Mouse (Mus musculus) C2C12 (cell line): ENCODE measurements around the gene Ank3. TPM values are rescaled to one million over a fixed set of nuclear protein-coding genes. Genes with fewer than 3 reads are reported as not detected.

Experiments
- H3K27me3 ChIP-seq: one replicate; pipeline ENCODE4 v1.6.1; 2011; ENCODE audit not compliant: control insufficient read depth, insufficient read depth, insufficient read length
- H3K36me3 ChIP-seq: one replicate; pipeline ENCODE4 v1.6.1; 2011; ENCODE audit not compliant: control insufficient read depth, insufficient read depth
- H3K4me3 ChIP-seq: one replicate; pipeline ENCODE4 v1.5.1; 2011; ENCODE audit warnings: mild to moderate bottlenecking, control low read depth; ENCODE audit not compliant: poor library complexity, insufficient read depth, severe bottlenecking
- H3K79me2 ChIP-seq: one replicate; pipeline ENCODE4 v1.6.1; 2011; ENCODE audit not compliant: control insufficient read depth, insufficient read depth
- H3K79me3 ChIP-seq: one replicate; pipeline ENCODE4 v1.6.1; 2011; ENCODE audit warnings: low read depth, control low read depth
- H3ac ChIP-seq: one replicate; pipeline ENCODE3; 2011; ENCODE audit warnings: low read depth; ENCODE audit not compliant: control insufficient read depth, insufficient read length
- CEBPB ChIP-seq: IDR thresholded peaks from one replicate; pipeline ENCODE4 v1.6.1; 2011; ENCODE audit warnings: low read depth, mild to moderate bottlenecking, control low read depth, moderate library complexity
- CTCF ChIP-seq: IDR thresholded peaks from one replicate; pipeline ENCODE4 v1.5.1; 2011; ENCODE audit not compliant: control insufficient read depth, insufficient read depth, insufficient read length
- FOSL1 ChIP-seq: IDR thresholded peaks from one replicate; pipeline ENCODE4 v1.8.0; 2011; ENCODE audit warnings: mild to moderate bottlenecking, low read length; ENCODE audit not compliant: poor library complexity, insufficient read depth, severe bottlenecking
- MAX ChIP-seq: IDR thresholded peaks from one replicate; pipeline ENCODE4 v1.6.1; 2011; ENCODE audit warnings: mild to moderate bottlenecking, control low read depth
- MYOD1 ChIP-seq: IDR thresholded peaks from one replicate; pipeline ENCODE4 v1.6.1; 2011; ENCODE audit warnings: low read depth; ENCODE audit not compliant: control insufficient read depth, insufficient read length
- MYOG ChIP-seq: IDR thresholded peaks from one replicate; pipeline ENCODE4 v1.6.1; 2011; ENCODE audit not compliant: control insufficient read depth, insufficient read length; ENCODE audit errors: extremely low read depth
- USF1 ChIP-seq: IDR thresholded peaks from one replicate; pipeline ENCODE4 v1.6.1; 2011; ENCODE audit warnings: low read depth, mild to moderate bottlenecking, control low read depth, moderate library complexity
- polyA plus RNA-seq: library from polyadenylated mRNA; unstranded; fragments of >200 nt; fragmentation: generic; extraction: Trizol; gene quantifications from one replicate; pipeline ENCODE4 v1.2.1, GENCODE M21; 2012; ENCODE audit warnings: missing spikeins

Ank3 gene
- polyA plus RNA-seq, 1 experiment, result 9.8 TPM

DNA sequence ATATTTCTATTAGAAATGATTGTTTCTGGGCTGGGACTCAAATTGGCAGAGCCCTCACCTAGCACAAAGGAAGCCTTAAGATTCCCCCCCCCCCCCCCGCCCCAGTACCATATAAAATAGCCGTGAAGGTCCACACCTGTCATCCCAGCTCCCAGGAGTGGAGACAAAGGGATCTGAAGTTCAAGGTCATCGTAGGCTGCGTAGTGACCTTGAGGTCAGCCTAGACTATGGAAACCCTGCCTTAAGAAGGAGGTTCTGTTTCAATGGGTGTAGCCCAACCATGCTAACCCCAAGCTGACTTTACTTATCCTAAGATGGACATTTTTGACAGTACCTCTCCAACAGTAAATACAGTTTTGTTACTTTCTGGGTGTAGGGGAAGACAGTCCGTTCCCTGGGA is 170.4 kb downstream of the Ank3 start:
- no peaks in the 10 kb centered on the region for H3K79me2 ChIP-seq
- H3K27me3 ChIP-seq, result no peaks in the 10 kb centered on the region
- H3K36me3 ChIP-seq, result no peaks in the 10 kb centered on the region
- H3K79me3 ChIP-seq, result no peaks in the 10 kb centered on the region
- TF ChIP-seq CTCF, result no peak
- no peak for TF ChIP-seq FOSL1
- no peak for TF ChIP-seq USF1
- TF ChIP-seq MYOD1, result no peak
- TF ChIP-seq MYOG, result no peak
- TF ChIP-seq MAX, result no peak
- TF ChIP-seq CEBPB, result no peak
- H3K4me3 ChIP-seq, result no peak overlapping the region
- no peak overlapping the region for H3ac ChIP-seq

DNA sequence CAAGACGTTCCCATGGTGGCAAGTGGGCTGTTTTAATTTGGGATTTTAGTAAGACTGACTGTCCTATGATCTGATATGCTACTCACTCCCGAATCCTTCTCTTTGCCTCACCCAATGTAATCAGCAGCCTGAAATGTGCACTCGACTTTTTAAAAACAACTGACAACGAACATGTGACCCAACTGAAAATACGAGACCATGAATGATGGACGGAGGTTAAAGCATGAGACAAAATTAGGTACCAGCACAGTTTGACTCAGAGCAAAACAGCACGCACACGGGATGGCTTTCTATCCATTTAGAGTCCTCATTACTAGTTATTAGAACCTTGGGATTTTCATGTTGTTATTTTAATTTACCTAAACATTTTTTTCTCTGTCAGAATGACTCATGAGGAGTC is 171.2 kb downstream of the Ank3 start:
- H3K79me2 ChIP-seq, result no peaks in the 10 kb centered on the region
- no peaks in the 10 kb centered on the region for H3K36me3 ChIP-seq
- H3K79me3 ChIP-seq, result no peaks in the 10 kb centered on the region
- TF ChIP-seq USF1 (peak; percentile 63), MAX (no peak)
- no peak overlapping the region for H3ac ChIP-seq
- no peak overlapping the region for H3K4me3 ChIP-seq
- no peaks in the 10 kb centered on the region for H3K27me3 ChIP-seq

DNA sequence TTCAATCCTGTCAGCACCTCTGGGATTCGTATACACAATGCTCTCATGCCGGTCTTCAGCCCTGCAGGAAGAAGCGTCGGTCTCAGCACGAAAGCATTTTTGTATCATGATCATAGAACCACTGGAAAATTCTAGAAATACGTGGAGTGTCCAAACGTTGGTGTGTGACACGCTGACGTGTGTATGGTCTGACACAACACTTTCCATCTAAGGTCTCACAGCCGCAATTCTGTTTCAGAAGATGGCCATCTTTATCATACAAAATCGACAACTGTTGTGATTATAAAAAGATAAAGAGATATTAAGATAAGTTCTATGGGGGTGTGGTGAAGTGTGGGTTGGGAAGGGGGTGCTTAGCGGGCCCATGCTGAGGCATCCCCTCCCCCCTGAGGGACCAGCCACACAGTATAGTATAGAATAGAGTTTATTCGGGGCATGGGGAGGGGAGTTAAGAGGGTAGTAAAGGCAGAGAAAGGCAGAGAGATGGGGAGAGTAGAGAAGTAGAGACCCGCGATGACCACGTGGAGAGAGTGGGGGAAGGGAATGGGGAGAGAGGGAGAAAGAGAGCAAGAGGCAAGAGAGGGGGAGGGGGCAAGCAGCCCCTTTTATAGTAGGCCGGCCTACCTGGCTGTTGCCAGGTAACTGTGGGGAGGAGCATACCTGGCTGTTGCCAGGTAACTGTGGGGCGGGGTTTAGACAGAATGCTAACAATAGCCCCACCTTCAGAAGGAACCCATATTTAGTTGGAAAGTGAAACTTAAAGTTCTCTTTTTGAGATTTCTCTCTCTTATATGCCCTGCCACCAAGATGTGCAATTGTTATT is 172.1 kb downstream of the Ank3 start:
- TF ChIP-seq FOSL1 (no peak), MYOD1 (no peak), CEBPB (no peak), USF1 (no peak), MAX (no peak), CTCF (no peak), MYOG (no peak)
- no peak overlapping the region for H3K4me3 ChIP-seq
- no peaks in the 10 kb centered on the region for H3K36me3 ChIP-seq
- no peaks in the 10 kb centered on the region for H3K27me3 ChIP-seq
- no peak overlapping the region for H3ac ChIP-seq
- no peaks in the 10 kb centered on the region for H3K79me2 ChIP-seq
- no peaks in the 10 kb centered on the region for H3K79me3 ChIP-seq

DNA sequence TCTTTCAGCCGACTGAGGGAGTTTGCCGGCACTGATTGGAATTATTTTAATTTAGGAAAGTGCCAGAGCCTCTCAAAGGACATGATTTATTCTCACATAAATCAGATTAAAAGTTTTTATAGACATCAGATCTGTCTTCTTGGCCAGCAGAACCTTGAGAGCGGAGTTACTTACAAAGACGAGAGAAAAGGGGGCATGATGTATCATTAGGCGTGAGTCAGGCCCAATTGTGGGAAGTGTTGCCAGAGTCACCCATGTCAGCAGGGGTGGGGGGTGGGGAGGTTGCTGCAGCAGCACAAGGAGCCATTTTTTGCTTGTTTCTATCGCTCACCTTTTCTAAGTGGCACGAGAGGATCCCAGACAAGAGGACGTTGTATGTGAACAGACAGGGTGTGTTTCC is 172.8 kb downstream of the Ank3 start:
- no peaks in the 10 kb centered on the region for H3K27me3 ChIP-seq
- no peak overlapping the region for H3ac ChIP-seq
- TF ChIP-seq MYOG (no peak), CTCF (no peak), MAX (no peak), CEBPB (no peak), FOSL1 (no peak), USF1 (no peak), MYOD1 (no peak)
- H3K36me3 ChIP-seq, result no peaks in the 10 kb centered on the region
- no peaks in the 10 kb centered on the region for H3K79me3 ChIP-seq
- H3K79me2 ChIP-seq, result no peaks in the 10 kb centered on the region
- H3K4me3 ChIP-seq, result no peak overlapping the region

DNA sequence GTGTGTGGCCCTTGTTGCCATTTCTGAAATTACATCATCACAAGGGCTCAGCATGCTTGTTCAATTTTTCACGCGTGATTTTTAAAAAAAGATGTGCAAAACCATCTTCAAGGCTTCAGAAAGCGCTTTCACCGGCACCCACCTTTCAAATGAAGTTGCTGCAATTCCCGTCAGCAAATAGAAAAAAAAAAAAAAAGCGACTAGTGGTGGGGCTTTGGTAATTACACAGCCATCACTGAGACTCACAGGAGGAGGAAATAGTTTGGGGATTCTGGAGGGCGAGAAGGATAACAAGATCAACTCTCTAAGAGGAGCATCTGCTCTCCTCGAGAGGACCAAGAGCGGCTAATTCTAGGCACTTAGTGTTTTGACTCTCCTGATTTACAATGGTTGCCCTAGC is 173.4 kb downstream of the Ank3 start:
- TF ChIP-seq MYOD1, result no peak
- TF ChIP-seq CEBPB, result no peak
- TF ChIP-seq MYOG, result no peak
- TF ChIP-seq MAX, result no peak
- TF ChIP-seq CTCF, result no peak
- no peak for TF ChIP-seq USF1
- TF ChIP-seq FOSL1, result no peak

DNA sequence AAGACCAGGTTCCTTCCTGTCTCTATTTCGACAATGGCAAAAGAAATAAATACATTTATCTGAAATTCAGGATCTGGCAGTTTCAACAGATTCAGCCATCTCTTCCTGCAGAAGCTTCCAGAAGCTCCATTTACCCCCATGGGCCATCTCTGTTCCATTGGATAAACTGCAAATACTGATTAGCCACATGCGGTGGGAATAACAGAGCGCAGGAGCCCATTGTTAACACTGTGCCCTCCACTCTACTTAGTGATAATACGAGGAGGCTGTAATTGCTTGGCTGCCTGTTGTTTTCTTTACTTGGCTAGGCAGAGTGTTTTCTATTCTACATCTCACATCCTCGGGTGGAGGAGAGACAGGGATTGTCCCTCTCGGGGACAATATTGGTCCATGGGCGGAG is 174.5 kb downstream of the Ank3 start:
- no peaks in the 10 kb centered on the region for H3K79me2 ChIP-seq
- no peak overlapping the region for H3K4me3 ChIP-seq
- no peaks in the 10 kb centered on the region for H3K36me3 ChIP-seq
- H3K27me3 ChIP-seq, result no peaks in the 10 kb centered on the region
- H3ac ChIP-seq, result no peak overlapping the region
- no peaks in the 10 kb centered on the region for H3K79me3 ChIP-seq
- TF ChIP-seq MYOD1, result no peak

More for the DNA sequence above, 173.4 kb downstream of the Ank3 start:
- Histone ChIP-seq H3K4me3 (no peak overlapping the region), H3ac (no peak overlapping the region), H3K27me3 (no peaks in the 10 kb centered on the region), H3K36me3 (no peaks in the 10 kb centered on the region), H3K79me2 (no peaks in the 10 kb centered on the region), H3K79me3 (no peaks in the 10 kb centered on the region)
